Mouse (Mus musculus) adrenal gland (tissue): ENCODE data around the gene Card14.

Experiments used
- intact Hi-C: fragments of 180-260 bp; cut with DNase I; formaldehyde crosslinking; loops from one replicate; pipeline ENCODE4 v1.15.1; 2025
- microRNA-seq, 2 experiments: library from miRNA; unstranded; fragments of <30 nt; microRNA quantifications; one replicate each; pipeline ENCODE4; 2019

Gene Card14

GRCm38 (mm10) chr11:119392800-119393482, 85.4 kb downstream of the Card14 start, which contains the start of gene Rnf213:
TSS of gene Rnf213 (plus strand) at chr11:119393100.
- intact Hi-C loops = loop anchor here (5.0 kb wide), 1 partner anchor 36 kb away; the partner anchor contains the start of genes Sgsh and Slc26a11

DNA sequence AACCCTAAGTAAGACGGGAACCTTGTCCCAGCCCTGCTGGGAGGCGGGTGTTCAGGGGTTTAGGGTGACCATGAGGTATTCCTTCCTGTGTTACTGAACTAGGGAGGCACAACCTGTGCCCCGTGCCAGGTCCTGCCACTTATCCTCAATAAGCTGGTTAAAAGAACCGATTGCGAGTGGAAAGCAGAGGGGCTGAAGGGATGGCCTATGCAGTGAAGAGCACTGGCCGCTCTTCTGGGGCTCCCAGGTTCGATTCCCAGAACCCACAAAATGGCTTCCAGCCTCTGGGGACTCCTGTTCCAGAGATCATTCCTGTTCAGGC, 85.9 kb downstream of the Card14 start:
- intact Hi-C loops = loop anchor here (5.0 kb wide), 1 partner anchor 36 kb away; the partner anchor contains the start of genes Sgsh and Slc26a11

DNA sequence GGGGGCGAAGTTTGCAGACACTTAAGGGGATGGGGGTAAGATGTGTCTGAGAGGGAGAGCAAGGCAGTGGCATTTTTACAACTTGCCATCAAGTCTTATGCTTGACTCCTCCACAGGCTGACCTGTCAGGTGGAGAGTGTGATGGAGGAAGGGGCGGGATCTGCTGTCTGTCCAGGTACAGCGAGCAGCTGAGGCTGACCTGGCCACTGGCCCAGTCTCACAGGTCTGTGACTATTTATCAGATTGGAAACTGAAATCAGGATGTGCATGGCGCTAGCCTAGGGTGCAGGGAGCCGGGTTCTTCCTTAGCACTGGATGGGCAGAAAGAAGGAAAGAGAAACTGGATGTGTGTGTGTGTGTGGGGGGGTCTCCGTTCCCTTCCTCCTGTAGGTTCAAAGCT, 86.6 kb downstream of the Card14 start:
- intact Hi-C loops = loop anchor here (5.0 kb wide), 1 partner anchor 37 kb away; the partner anchor contains the start of genes Sgsh and Slc26a11

Small RNAs within 50 kb of the gene (microRNA-seq; reads per million reads assigned to microRNA genes)
- gene Mir1932 = 0.34 to 1.4 reads per million in 2 experiments
